Comparison of ENCODE assay signal across 25 mouse cellular contexts in the genomic region with DNA sequence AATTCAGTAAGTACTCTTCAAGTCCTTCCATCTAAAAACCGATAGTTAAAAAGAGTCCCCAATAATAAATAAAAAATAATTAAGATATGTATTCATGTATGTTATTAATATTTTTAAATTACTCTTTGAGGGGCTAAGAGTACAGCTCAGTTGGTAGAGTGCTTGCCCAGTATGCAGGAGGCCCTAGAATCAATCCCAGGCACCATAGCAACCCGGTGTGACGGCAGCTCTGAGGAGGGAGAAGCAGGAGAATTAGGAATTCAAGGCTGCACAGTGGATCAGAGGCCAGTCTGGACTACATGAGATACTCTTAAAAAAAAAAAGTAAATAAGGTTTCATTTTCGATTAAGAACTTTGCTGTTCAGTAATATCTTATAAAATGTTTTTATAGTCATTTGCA.
"Had no signal": no experiment of that assay in that cellular context is flagged by ENCODE, and none has a peak within 500 bp of the region (broad histone marks: within the 10 kb centered on the region; RNA-seq: fewer than 3 reads in every experiment).

No protein-coding gene starts in this region.

- H3K4me1 ChIP-seq: heart, embryonic 12.5 days; hindbrain, embryonic 12.5 days; intestine, embryonic 15.5 days had no signal

- DNase-seq: gastrocnemius, adult 2 months; gastrocnemius, postnatal 10 days; gastrocnemius, postnatal 25 days; heart, adult 2 months; heart, postnatal 10 days; heart, postnatal 4 days; kidney, adult 18-20 months; kidney, adult 8-10 months; kidney, postnatal 10 days; kidney, postnatal 25 days; kidney, postnatal 4 days had no signal

- ATAC-seq: hindbrain, embryonic 16.5 days; inflammation-experienced regulatory T-cells, adult 6 months; intestine, embryonic 15.5 days; intestine, postnatal 0 days; liver, embryonic 12.5 days had no signal

- H3K27ac ChIP-seq: gastrocnemius, adult 2 months; heart, adult 2 months; heart, embryonic 10.5 days; hindbrain, embryonic 10.5 days; hindbrain, embryonic 12.5 days; hindbrain, embryonic 14.5 days; intestine, embryonic 15.5 days; layer of hippocampus, adult 2 months; left cerebral cortex, adult 2 months; limb, embryonic 10.5 days; limb, embryonic 12.5 days; liver, embryonic 12.5 days had no signal

- H3K36me3 ChIP-seq: heart, embryonic 12.5 days; hindbrain, embryonic 12.5 days; intestine, embryonic 15.5 days; limb, embryonic 10.5 days; limb, embryonic 12.5 days had no signal

- H3K9me3 ChIP-seq: heart, embryonic 10.5 days; intestine, embryonic 15.5 days; limb, embryonic 10.5 days; liver, embryonic 12.5 days had no signal

- H3K27me3 ChIP-seq: heart, embryonic 12.5 days; hindbrain, embryonic 12.5 days; intestine, embryonic 15.5 days; limb, embryonic 12.5 days; liver, embryonic 12.5 days had no signal

- H3K9ac ChIP-seq: heart, embryonic 12.5 days; hindbrain, embryonic 12.5 days; hindbrain, embryonic 14.5 days; intestine, embryonic 15.5 days; limb, embryonic 12.5 days; liver, embryonic 12.5 days had no signal

- H3K4me3 ChIP-seq: gastrocnemius, adult 2 months; heart, adult 2 months; heart, embryonic 10.5 days; heart, embryonic 12.5 days; hindbrain, embryonic 10.5 days; hindbrain, embryonic 12.5 days; intestine, embryonic 15.5 days; layer of hippocampus, adult 2 months; left cerebral cortex, adult 2 months; limb, embryonic 10.5 days; limb, embryonic 12.5 days; liver, embryonic 12.5 days had no signal

- H3K4me2 ChIP-seq: heart, embryonic 12.5 days; hindbrain, embryonic 12.5 days; hindbrain, embryonic 14.5 days; intestine, embryonic 15.5 days; limb, embryonic 12.5 days; liver, embryonic 12.5 days had no signal
